Mouse (Mus musculus) spleen, postnatal 14 days (tissue): ENCODE data around the gene Grb7.

Source experiments
- DNase-seq, 2 experiments: peaks; one replicate each; pipeline ENCODE4 v3.0.0; 2021 to 2022; ENCODE audit warnings: low spot score in 2 of 2

Gene Grb7

GRCm38 (mm10) chr11:98497388-98498288 lies 51.4 kb downstream of the Grb7 start:
- DNase-seq: no peak

- DNase-seq: no peak
Observed at GRCm38 (mm10) chr11:98504926-98505325, 58.7 kb downstream of the Grb7 start.
